Mouse (Mus musculus) heart, postnatal 25 days (tissue): Measurements from ENCODE around the gene Fam3b. TPM values are rescaled to one million over a fixed set of nuclear protein-coding genes. Genes with fewer than 3 reads are reported as not detected.

Experiments
- DNase-seq: peaks from one replicate; pipeline ENCODE4 v3.0.0; 2022; ENCODE audit warnings: low spot score
- intact Hi-C: fragments of 180-260 bp; cut with DNase I; formaldehyde crosslinking; loops from one replicate; pipeline ENCODE4 v1.15.1; 2025
- total RNA-seq, 2 experiments: library from RNA; stranded (reverse); gene quantifications; 2 replicates each; pipeline ENCODE4 v1.2.3; 2021

Fam3b gene
- total RNA-seq, 2 experiments from 2014 or later: not detected

DNA sequence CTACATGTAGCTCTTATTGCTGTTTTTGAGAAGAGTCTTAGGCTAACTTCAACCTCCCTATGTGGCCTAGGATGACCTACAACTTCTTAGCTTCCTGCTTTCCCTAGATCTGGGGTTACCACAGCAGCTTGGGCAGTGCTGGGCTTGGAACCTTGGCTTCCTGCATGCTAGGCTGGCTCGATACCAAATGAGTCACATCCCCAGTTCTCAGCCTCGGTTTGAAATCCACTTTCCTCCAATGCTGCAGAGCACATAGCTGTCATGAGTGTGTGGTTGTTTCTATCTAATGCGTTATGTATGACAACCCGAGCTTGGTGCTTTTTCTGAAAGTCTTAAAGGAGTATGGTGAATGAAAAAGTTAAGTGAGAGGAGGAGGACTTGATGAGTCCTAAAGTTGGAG is 83.3 kb downstream of the Fam3b start:
- DNase-seq: peak; percentile 43
- intact Hi-C loops: no loop called here

GRCm38 (mm10) chr16:97430091-97430490 is 84.5 kb downstream of the Fam3b start:
- no peak for DNase-seq
- intact Hi-C loops: no loop called here

DNA sequence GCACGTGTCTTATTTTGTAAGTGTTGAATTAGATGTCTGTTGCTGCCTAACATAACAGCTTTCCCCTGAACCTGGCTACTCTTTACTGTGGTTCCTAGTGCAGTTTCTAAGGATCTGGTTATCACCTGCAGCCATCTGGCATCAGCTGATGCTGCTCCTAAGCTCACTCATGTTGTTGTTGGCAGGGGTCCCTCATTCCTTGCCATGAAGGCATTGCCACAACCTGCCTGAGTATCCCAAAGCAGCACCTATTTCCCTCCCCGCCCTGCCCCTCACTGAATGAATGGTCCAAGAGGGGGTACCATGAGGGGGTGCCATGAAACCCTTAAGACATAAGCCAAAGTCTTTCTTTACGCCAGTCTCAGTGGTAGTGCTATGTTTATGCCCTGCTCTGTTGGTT is 86.6 kb downstream of the Fam3b start:
- intact Hi-C loops: no loop called here

DNA sequence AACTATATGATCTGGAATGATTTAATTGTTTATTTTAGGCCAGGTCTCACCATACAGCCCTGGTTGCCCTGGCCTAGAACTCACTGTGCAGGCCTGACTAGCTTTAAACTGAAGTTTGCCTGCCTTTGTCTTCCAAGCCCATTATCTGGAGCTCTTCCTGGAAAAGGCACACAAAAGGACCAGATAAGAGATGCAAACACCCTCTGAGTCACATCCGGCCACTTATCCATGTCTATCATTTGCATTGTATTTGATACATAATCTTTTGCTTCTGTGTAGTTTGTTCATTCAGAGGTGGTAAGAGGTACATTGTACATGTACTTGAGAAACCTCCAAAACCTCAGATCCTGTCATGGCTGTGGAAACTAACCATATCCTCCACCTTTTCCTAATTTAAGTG is 91.0 kb downstream of the Fam3b start:
- intact Hi-C loops: no loop called here
- DNase-seq: no peak

More for the DNA sequence above, 86.6 kb downstream of the Fam3b start:
- DNase-seq: no peak

DNA sequence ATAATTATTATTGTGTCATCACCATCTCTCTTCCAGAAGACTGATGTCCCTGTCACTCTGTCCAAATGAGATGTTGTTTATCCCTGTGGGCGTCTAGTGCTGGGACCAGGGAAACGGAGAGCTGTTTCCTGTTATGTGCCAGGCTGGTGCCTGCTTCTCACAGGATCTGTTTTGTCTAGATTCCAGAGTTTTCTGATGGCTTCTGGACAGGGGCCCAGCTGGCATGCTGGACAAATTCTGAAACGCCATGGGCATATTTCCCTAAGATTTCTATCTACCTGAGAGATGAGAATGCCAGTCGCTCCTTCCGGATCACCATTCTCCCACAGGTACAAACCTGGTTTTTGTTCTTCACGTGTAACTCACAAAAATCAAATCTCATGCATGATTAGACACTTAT is 92.9 kb downstream of the Fam3b start:
- DNase-seq: no peak
- intact Hi-C loops: no loop called here

Other genes starting within 250 kb of the Fam3b start
- gene Bace2, start 158.1 kb downstream of the Fam3b start, total RNA-seq: 10 to 100 TPM; 14.7 to 18.6 TPM
- 1 to 10 TPM; 1.4 to 2.9 TPM for gene Mx1, start 51.9 kb downstream of the Fam3b start, total RNA-seq
- gene Tmprss2, start 96.4 kb upstream of the Fam3b start, total RNA-seq: not detected
- gene Ripk4, start 249.0 kb upstream of the Fam3b start, total RNA-seq: under 1 TPM in 1 of 2 experiments, not detected in 1; 0.16 TPM